Comparison of ENCODE assay signal across 23 mouse cellular contexts in genomic region chr6:37913525-37913924, GRCm38 (mm10). TPM values are rescaled to one million over a fixed set of nuclear protein-coding genes. Genes with fewer than 3 reads are reported as not detected.
A peak's percentile ranks its signal among the peaks of the same experiment; 100 is the strongest.
DNase-seq lines count a peak whose midpoint lies in the region; ATAC-seq and TF ChIP-seq lines count a peak whose summit lies in the region.
"Had no signal": no experiment of that assay in that cellular context is flagged by ENCODE, and none has a peak within 500 bp of the region (broad histone marks: within the 10 kb centered on the region; RNA-seq: fewer than 3 reads in every experiment).

No protein-coding gene starts in this region.

- H3K4me3 ChIP-seq in kidney, adult 2 months (ENCODE audit: insufficient read depth, low read depth, low read length), result no peak overlapping the region
- H3K4me3 ChIP-seq in intestine, embryonic 16.5 days (ENCODE audit: low read length), result no peak overlapping the region
- H3K4me3 ChIP-seq: embryonic facial prominence, embryonic 10.5 days; forebrain, embryonic 10.5 days; gastrocnemius, adult 2 months; heart, embryonic 15.5 days; hindbrain, embryonic 13.5 days had no signal

- H3K9ac ChIP-seq in intestine, embryonic 16.5 days (ENCODE audit: low read depth, low read length), result no peak overlapping the region
- H3K9ac ChIP-seq: heart, embryonic 15.5 days; hindbrain, embryonic 13.5 days had no signal

- no peak for TF ChIP-seq CTCF in kidney, adult 2 months (conservative IDR thresholded peaks at IDR 0.05; ENCODE audit: insufficient read depth, insufficient read length, low read depth, low read length)

- H3K36me3 ChIP-seq in kidney, adult 2 months (ENCODE audit: control insufficient read depth, insufficient read depth, low read length), result peaks cover 6% of the 10 kb centered on the region
- peaks cover 13% of the 10 kb centered on the region for H3K36me3 ChIP-seq in intestine, embryonic 16.5 days (ENCODE audit: control insufficient read depth, insufficient read depth, low read length)

- 46% methylated on average over 2 of the region's 2 CpGs for WGBS in kidney, adult 2 months
- WGBS in intestine, embryonic 16.5 days, result 61% methylated on average over 2 of the region's 2 CpGs

- DNase-seq in kidney, adult 2 months, result peak; percentile 77
- DNase-seq in kidney, postnatal 25 days, result no peak
- DNase-seq in 416B (ENCODE audit: low read depth) (peak; percentile 26), MEL-GATA-1-ER (ENCODE audit: extremely low read depth, low read depth) (peak; percentile 8)
- DNase-seq in adrenal gland, postnatal 14 days, result no peak
- DNase-seq in gastrocnemius, postnatal 25 days, result no peak
- DNase-seq: adrenal gland, adult 2 months; adrenal gland, postnatal 36 days; cerebellum, adult 2 months; cerebellum, postnatal 10 days; gastrocnemius, adult 2 months; gastrocnemius, postnatal 36 days; heart, adult 18-20 months; heart, postnatal 14 days had no signal

- peaks cover 2% of the 10 kb centered on the region; the same call in 1 of the 2 replicates for H3K4me1 ChIP-seq in kidney, adult 2 months (ENCODE audit: control insufficient read depth, insufficient read depth, low read length)
- no peaks in the 10 kb centered on the region for H3K4me1 ChIP-seq in intestine, embryonic 16.5 days (ENCODE audit: control insufficient read depth, insufficient read depth, low read length)
- H3K4me1 ChIP-seq: embryonic facial prominence, embryonic 10.5 days; forebrain, embryonic 10.5 days; heart, embryonic 15.5 days; hindbrain, embryonic 13.5 days had no signal

- peak; percentile 82 for ATAC-seq in intestine, embryonic 16.5 days
- ATAC-seq: forebrain, embryonic 14.5 days; hindbrain, postnatal 0 days had no signal

- TF ChIP-seq POLR2A in kidney, adult 2 months (IDR thresholded peaks at IDR 0.05; ENCODE audit: low read depth, low read length), result no peak

- H3K27ac ChIP-seq in kidney, adult 2 months (ENCODE audit: insufficient read depth, low read depth, low read length), result no peak overlapping the region
- H3K27ac ChIP-seq in intestine, embryonic 16.5 days (ENCODE audit: low read length), result no peak overlapping the region
- H3K27ac ChIP-seq: embryonic facial prominence, embryonic 10.5 days; forebrain, embryonic 10.5 days; gastrocnemius, adult 2 months; heart, embryonic 15.5 days; hindbrain, embryonic 13.5 days; hindbrain, postnatal 0 days had no signal

- no peak overlapping the region for H3K4me2 ChIP-seq in intestine, embryonic 16.5 days (ENCODE audit: low read depth, low read length)
- H3K4me2 ChIP-seq: heart, embryonic 11.5 days; heart, embryonic 15.5 days; hindbrain, embryonic 13.5 days had no signal

- H3K27me3 ChIP-seq in kidney, adult 2 months (replicated peaks; ENCODE audit: control insufficient read depth, insufficient read depth, low read length), result no peaks in the 10 kb centered on the region
- H3K27me3 ChIP-seq in intestine, embryonic 16.5 days (replicated peaks; ENCODE audit: control insufficient read depth, insufficient read depth, low read length), result no peaks in the 10 kb centered on the region
- H3K27me3 ChIP-seq: CH12.LX; heart, embryonic 15.5 days; hindbrain, embryonic 13.5 days had no signal

- H3K9me3 ChIP-seq in intestine, embryonic 16.5 days (ENCODE audit: control insufficient read depth, low read length), result no peaks in the 10 kb centered on the region
- H3K9me3 ChIP-seq: embryonic facial prominence, embryonic 10.5 days; forebrain, embryonic 10.5 days; heart, embryonic 15.5 days; hindbrain, embryonic 13.5 days had no signal

RNA-seq across cellular contexts. Expression of gene Trim24, which starts 42.9 kb away (rescaled TPM):
- polyA plus RNA-seq in kidney, adult 2 months (2012; rRNA removed), result 14.1 and 17.5 TPM in 2 replicates
- 6.0 and 6.1 TPM in 2 replicates for polyA plus RNA-seq in intestine, embryonic 16.5 days (2015; fragmentation: Nextera tagmentation; extraction: Ambion mirVana)
- 42.4 and 43.9 TPM in 2 replicates for total RNA-seq in adrenal gland, postnatal 14 days (2021)
- total RNA-seq in gastrocnemius, postnatal 25 days (2021), result 10 to 100 TPM; 25.4 to 26.8 TPM

Comparison
In these comparisons a context has a peak if more than half of its experiments do, and no peak if none do; other contexts are left out.
1. DNase-seq: peak in kidney, adult 2 months (single experiment), 416B (single experiment) and MEL-GATA-1-ER (single experiment); none in kidney, postnatal 25 days (0 of 2), adrenal gland, postnatal 14 days (single experiment) and gastrocnemius, postnatal 25 days (single experiment).